Mouse (Mus musculus): ENCODE data around the gene Spaar. TPM values are rescaled to one million over a fixed set of nuclear protein-coding genes. Genes with fewer than 3 reads are reported as not detected.

The Spaar gene
- polyA plus RNA-seq, 1 experiment: 0.15 TPM

DNA sequence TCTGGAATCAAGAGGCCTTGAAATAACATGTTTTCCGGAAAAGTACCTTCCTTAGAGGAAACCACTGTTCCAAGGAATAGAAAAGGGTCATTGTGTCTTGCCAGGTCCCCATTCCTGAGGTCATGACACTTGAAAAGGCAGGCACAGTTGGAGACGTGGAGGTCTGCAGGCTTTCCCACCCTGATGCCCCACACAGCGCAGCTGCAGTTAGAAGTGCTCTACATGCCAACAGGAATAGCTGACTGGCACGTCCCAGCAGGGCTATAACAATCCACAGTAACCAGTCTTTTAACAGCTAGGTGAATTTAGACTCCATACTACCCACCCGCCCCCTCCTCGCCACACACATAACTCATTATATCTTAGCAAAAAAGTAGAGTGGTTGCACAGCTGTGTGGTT is 7.3 kb downstream of the Spaar start:
- 83% methylated on average over 6 of the region's 6 CpGs for WGBS
- Histone ChIP-seq H3K4me3 (ENCODE audit: extremely low read depth, insufficient read depth, insufficient read length) (no peak overlapping the region), H3K27me3 (ENCODE audit: control insufficient read depth, insufficient read depth, low read length) (no peaks in the 10 kb centered on the region), H3K27ac (ENCODE audit: insufficient read depth, low read length) (no peak overlapping the region), H3K4me1 (ENCODE audit: control insufficient read depth, insufficient read depth, insufficient read length) (no peaks in the 10 kb centered on the region; the same call in 1 of the 2 replicates), H3K36me3 (ENCODE audit: control insufficient read depth, insufficient read depth, low read length) (no peaks in the 10 kb centered on the region)
- TF ChIP-seq CTCF (IDR thresholded peaks at IDR 0.05; ENCODE audit: extremely low read depth, insufficient read depth, insufficient read length, insufficient replicate concordance) (no peak), POLR2A (IDR thresholded peaks at IDR 0.05; ENCODE audit: low read depth, low read length) (no peak)
- DNase-seq (ENCODE audit: low read depth in 1 of 2, low spot score in 2 of 2): no peak

DNA sequence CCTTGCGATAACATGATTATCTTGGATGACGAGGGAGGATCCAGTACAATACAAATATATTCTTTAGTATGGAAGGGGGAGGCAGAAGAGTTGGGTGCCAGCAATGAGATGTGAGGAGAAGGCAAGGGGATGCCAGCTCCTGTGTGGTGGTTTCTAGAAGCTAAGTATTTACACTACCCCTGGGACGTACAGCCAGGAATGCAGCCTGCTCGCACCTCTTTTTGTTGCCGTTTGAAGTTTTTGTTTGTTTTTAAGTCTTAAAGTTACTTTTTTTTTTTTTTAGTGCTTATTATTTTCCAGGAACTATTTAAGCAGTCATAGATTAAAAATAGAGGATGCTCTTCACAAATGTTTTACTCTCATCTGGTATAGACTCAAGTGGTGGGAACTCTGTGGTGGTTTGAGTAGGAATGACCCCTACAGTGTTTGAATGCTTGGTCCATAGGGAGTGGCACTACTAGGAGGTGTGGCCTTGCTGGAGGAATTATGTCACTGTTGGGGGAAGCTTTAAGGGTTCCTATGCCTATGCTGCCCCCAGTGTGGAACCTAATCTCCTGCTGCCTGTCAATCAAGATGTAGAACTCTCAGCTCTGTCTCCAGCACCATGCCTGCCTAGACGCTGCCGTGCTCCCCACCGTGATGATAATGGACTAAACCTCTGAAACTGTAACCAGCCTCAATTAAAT is 9.3 kb downstream of the Spaar start:
- Histone ChIP-seq H3K27ac (ENCODE audit: insufficient read depth, low read length) (no peak overlapping the region), H3K36me3 (ENCODE audit: control insufficient read depth, insufficient read depth, low read length) (no peaks in the 10 kb centered on the region), H3K4me3 (ENCODE audit: extremely low read depth, insufficient read depth, insufficient read length) (no peak overlapping the region), H3K27me3 (ENCODE audit: control insufficient read depth, insufficient read depth, low read length) (no peaks in the 10 kb centered on the region), H3K4me1 (ENCODE audit: control insufficient read depth, insufficient read depth, insufficient read length) (no peaks in the 10 kb centered on the region; the same call in 1 of the 2 replicates)
- DNase-seq (ENCODE audit: low read depth in 1 of 2, low spot score in 2 of 2): no peak
- WGBS: 85% methylated on average over 8 of the region's 8 CpGs
- no peak for TF ChIP-seq CTCF (IDR thresholded peaks at IDR 0.05; ENCODE audit: extremely low read depth, insufficient read depth, insufficient read length, insufficient replicate concordance)
- no peak for TF ChIP-seq POLR2A (IDR thresholded peaks at IDR 0.05; ENCODE audit: low read depth, low read length)

DNA sequence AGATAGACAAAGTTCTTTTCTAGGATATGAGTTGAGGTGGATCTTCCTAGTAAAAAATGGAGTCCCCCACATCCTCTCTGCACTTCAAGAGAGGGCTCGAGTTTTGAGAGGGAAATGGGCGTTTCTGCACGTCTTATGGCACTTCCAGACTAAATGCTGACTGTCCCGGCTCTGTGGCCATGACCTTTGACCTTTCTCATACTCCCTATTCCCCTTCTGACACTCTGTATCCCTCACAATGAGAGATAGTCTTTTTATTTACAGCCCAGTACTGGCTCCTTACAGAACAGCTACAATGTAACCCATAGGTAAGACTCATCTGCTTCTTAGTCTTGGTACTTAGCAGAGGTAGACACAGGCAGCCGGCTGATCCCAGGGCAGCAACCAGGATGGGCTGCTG is 11.7 kb downstream of the Spaar start:
- Histone ChIP-seq H3K36me3 (ENCODE audit: control insufficient read depth, insufficient read depth, low read length) (no peaks in the 10 kb centered on the region), H3K27ac (ENCODE audit: insufficient read depth, low read length) (no peak overlapping the region), H3K27me3 (ENCODE audit: control insufficient read depth, insufficient read depth, low read length) (no peaks in the 10 kb centered on the region), H3K4me1 (ENCODE audit: control insufficient read depth, insufficient read depth, insufficient read length) (no peaks in the 10 kb centered on the region; the same call in 1 of the 2 replicates), H3K4me3 (ENCODE audit: extremely low read depth, insufficient read depth, insufficient read length) (no peak overlapping the region)
- 60% methylated on average over 5 of the region's 5 CpGs for WGBS
- no peak for DNase-seq (ENCODE audit: low read depth in 1 of 2, low spot score in 2 of 2)
- no peak for TF ChIP-seq CTCF (IDR thresholded peaks at IDR 0.05; ENCODE audit: extremely low read depth, insufficient read depth, insufficient read length, insufficient replicate concordance)
- TF ChIP-seq POLR2A (IDR thresholded peaks at IDR 0.05; ENCODE audit: low read depth, low read length): no peak

DNA sequence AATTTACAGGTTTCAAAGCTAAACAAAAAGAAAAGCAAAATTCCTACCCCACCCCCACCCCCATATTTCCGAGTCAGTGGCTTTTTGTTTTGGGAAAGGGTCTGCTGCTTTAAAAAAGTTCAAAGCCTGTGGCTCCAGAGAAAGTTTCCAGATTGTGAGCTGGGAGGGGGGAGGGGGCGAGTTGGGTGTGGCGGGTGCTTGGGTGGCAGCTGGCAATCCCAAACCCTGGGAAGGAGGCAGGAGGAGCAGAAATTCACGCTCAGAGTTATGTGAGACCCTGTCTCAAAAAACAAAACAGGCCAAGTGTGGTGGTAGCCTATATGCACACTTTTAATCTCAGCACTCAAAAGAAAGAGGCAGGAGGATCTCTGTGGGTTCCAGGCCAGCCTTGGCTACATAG is 12.8 kb downstream of the Spaar start:
- WGBS: 86% methylated on average over 4 of the region's 4 CpGs
- TF ChIP-seq CTCF (IDR thresholded peaks at IDR 0.05; ENCODE audit: extremely low read depth, insufficient read depth, insufficient read length, insufficient replicate concordance) (no peak), POLR2A (IDR thresholded peaks at IDR 0.05; ENCODE audit: low read depth, low read length) (no peak)
- Histone ChIP-seq H3K4me1 (ENCODE audit: control insufficient read depth, insufficient read depth, insufficient read length) (no peaks in the 10 kb centered on the region; the same call in 1 of the 2 replicates), H3K27me3 (ENCODE audit: control insufficient read depth, insufficient read depth, low read length) (no peaks in the 10 kb centered on the region), H3K27ac (ENCODE audit: insufficient read depth, low read length) (no peak overlapping the region), H3K4me3 (ENCODE audit: extremely low read depth, insufficient read depth, insufficient read length) (no peak overlapping the region), H3K36me3 (ENCODE audit: control insufficient read depth, insufficient read depth, low read length) (no peaks in the 10 kb centered on the region)
- DNase-seq (ENCODE audit: low read depth in 1 of 2, low spot score in 2 of 2): no peak

DNA sequence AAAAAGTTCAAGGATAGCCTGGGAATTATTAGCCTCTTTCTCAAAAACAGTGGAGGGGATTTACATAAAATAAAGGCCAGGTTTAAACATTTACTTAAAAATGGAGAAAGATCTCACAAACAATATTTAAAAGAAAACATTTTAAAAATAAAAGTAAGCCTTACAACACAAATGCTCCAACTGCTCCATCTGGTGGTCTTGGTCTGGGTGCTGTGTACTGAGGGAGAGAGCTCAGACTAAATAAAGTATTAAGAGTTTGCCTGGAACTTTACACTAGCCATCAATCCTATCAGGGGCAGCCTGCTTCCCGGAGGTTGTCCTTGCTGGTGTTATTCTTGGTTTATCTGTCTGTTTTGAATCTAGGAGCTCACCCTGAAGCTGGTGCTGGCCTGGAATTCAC is 13.3 kb downstream of the Spaar start:
- TF ChIP-seq CTCF (IDR thresholded peaks at IDR 0.05; ENCODE audit: extremely low read depth, insufficient read depth, insufficient read length, insufficient replicate concordance): no peak
- TF ChIP-seq POLR2A (IDR thresholded peaks at IDR 0.05; ENCODE audit: low read depth, low read length): no peak
- DNase-seq (ENCODE audit: low read depth in 1 of 2, low spot score in 2 of 2): no peak

DNA sequence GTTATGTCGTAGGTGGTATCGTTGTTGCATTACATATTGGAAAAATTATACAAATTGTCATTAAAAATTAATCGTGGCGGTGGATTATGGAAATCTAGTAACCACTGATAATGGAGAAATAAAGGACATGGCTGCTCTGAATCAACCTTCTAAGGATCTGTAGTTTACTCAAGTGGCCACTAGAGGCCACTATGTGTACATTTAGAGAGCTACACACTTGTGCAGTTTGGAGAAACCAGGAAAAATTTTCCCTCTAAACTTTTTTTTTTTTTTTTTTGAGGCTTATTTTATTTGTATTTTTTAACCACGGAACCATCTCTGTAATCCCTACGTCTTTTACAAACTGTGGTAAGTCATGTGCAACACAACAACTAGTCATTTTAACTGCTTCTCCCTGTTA is 15.4 kb downstream of the Spaar start:
- TF ChIP-seq POLR2A (IDR thresholded peaks at IDR 0.05; ENCODE audit: low read depth, low read length): no peak
- no peak for TF ChIP-seq CTCF (IDR thresholded peaks at IDR 0.05; ENCODE audit: extremely low read depth, insufficient read depth, insufficient read length, insufficient replicate concordance)

More for the DNA sequence above, 13.3 kb downstream of the Spaar start:
- H3K4me3 ChIP-seq (ENCODE audit: extremely low read depth, insufficient read depth, insufficient read length): no peak overlapping the region
- H3K4me1 ChIP-seq (ENCODE audit: control insufficient read depth, insufficient read depth, insufficient read length): no peaks in the 10 kb centered on the region; the same call in 1 of the 2 replicates
- H3K36me3 ChIP-seq (ENCODE audit: control insufficient read depth, insufficient read depth, low read length): no peaks in the 10 kb centered on the region
- no peak overlapping the region for H3K27ac ChIP-seq (ENCODE audit: insufficient read depth, low read length)
- WGBS: 78% methylated on average over 1 of the region's 1 CpGs
- H3K27me3 ChIP-seq (ENCODE audit: control insufficient read depth, insufficient read depth, low read length): no peaks in the 10 kb centered on the region

DNA sequence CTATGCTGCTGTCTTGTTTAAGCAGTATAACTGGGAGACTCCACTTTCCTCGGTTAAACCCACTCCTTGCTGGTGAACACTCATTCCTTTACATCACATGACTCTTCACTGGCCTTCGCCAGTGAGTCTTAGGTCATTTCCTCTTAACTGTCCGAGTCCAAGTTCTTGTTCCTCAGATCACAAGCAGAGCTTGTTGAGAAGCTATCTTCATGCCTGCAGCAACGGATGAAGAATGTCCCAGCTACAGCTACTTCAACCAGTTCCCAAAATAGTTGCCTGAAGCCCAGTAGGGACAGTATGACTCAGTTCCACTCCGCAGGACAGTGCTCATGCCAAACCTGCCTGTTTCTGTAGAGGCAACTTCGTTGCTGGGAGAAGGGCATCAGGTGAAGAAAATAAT is 27.4 kb downstream of the Spaar start:
- Histone ChIP-seq H3K27ac (ENCODE audit: insufficient read depth, low read length) (no peak overlapping the region), H3K36me3 (ENCODE audit: control insufficient read depth, insufficient read depth, low read length) (no peaks in the 10 kb centered on the region), H3K4me1 (ENCODE audit: control insufficient read depth, insufficient read depth, insufficient read length) (no peaks in the 10 kb centered on the region), H3K4me3 (ENCODE audit: extremely low read depth, insufficient read depth, insufficient read length) (no peak overlapping the region), H3K27me3 (ENCODE audit: control insufficient read depth, insufficient read depth, low read length) (no peaks in the 10 kb centered on the region)
- 32% methylated on average over 6 of the region's 6 CpGs for WGBS
- DNase-seq (ENCODE audit: low read depth in 1 of 2, low spot score in 2 of 2): no peak
- no peak for TF ChIP-seq POLR2A (IDR thresholded peaks at IDR 0.05; ENCODE audit: low read depth, low read length)

More for the DNA sequence above, 15.4 kb downstream of the Spaar start:
- Histone ChIP-seq H3K27me3 (ENCODE audit: control insufficient read depth, insufficient read depth, low read length) (no peaks in the 10 kb centered on the region), H3K4me3 (ENCODE audit: extremely low read depth, insufficient read depth, insufficient read length) (no peak overlapping the region), H3K27ac (ENCODE audit: insufficient read depth, low read length) (no peak overlapping the region), H3K4me1 (ENCODE audit: control insufficient read depth, insufficient read depth, insufficient read length) (no peaks in the 10 kb centered on the region; the same call in 1 of the 2 replicates), H3K36me3 (ENCODE audit: control insufficient read depth, insufficient read depth, low read length) (no peaks in the 10 kb centered on the region)
- 17% methylated on average over 6 of the region's 6 CpGs for WGBS
- DNase-seq (ENCODE audit: low read depth in 1 of 2, low spot score in 2 of 2): no peak
